Mouse (Mus musculus): ENCODE measurements at regions not wholly inside any gene's neighbourhood (a gene's known extent, or its start where the extent isn't known, plus 50 kb on each side); places are given as distances from the start of the nearest gene placed in this dataset.

DNA sequence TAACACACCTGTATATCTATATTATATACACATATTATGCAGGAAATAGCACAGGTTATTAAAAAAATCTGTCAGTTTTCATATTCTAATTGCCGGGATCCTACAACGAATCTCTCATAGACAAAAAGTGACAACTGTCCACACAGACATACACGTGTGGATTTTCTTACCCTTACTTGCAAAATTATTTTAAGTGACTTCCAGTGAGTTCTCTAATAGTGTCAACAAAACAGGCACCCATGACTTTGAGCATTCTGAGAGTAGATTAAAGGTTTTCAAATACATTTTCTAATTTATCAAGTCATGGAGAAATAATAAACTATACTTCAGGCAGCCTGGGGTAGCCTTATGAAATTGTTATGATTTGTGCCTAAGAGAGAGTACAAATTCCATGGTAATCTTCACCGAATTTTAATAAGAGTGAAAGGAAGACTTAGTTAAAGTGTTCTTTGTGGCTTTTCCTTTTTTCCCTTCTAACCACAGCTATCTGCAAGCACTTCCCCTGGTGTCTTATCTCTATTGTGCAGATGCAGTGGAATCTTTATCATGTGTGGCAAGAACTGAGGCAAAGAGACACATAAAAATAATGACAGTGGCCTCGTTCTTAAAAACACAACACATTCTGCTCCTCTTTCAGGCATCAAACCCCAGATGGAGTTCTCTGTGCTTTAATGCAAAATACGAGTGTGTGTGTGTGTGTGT is 373.8 kb upstream of the Slco3a1 start:
- 55% methylated on average over 6 of the region's 6 CpGs for WGBS
- TF ChIP-seq CTCF (IDR thresholded peaks at IDR 0.05; ENCODE audit: low read depth): no peak
- no peak for TF ChIP-seq EP300 (IDR thresholded peaks at IDR 0.05; ENCODE audit: low read depth)
- H3K4me1 ChIP-seq (ENCODE audit: control insufficient read depth, insufficient read depth): no peaks in the 10 kb centered on the region
- DNase-seq (ENCODE audit: low spot score) (no peak), ATAC-seq (ENCODE audit: insufficient read depth, low read depth) (no peak)
- no peak overlapping the region for H3K9ac ChIP-seq (replicated peaks; ENCODE audit: low read depth, low read length)
- no peak overlapping the region for H3K4me2 ChIP-seq (ENCODE audit: low read depth, low read length)
- H3K27me3 ChIP-seq (ENCODE audit: control insufficient read depth, insufficient read depth, low read length): no peaks in the 10 kb centered on the region
- H3K9me3 ChIP-seq (replicated peaks; ENCODE audit: control insufficient read depth, low read length): no peaks in the 10 kb centered on the region
- H3K27ac ChIP-seq (ENCODE audit: low read depth): no peak overlapping the region
- no peak overlapping the region for H3K4me3 ChIP-seq (ENCODE audit: low read depth, low read length)
- H3K36me3 ChIP-seq (replicated peaks; ENCODE audit: control insufficient read depth, insufficient read depth, low read length): no peaks in the 10 kb centered on the region

DNA sequence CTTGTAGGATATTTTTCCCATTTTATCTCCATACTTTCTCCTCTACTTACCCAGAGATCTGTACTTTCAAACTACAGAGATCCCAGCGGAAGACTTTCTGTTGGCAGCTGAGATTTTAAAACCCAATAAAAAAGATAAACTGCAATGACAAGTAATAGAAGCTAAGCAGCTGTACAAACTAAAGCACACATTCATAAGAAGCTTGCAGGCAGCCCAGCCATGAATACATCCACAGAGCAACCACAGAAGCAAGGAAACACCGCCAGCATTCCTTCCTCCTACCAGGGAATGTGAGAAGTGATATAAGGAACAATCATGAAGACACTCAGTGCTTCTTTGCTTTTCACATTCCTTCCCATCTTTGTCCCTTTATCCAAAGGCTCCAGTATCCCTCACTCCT is 372.1 kb upstream of the Slco3a1 start:
- DNase-seq (ENCODE audit: low spot score) (no peak), ATAC-seq (ENCODE audit: insufficient read depth, low read depth) (no peak)
- H3K27me3 ChIP-seq (ENCODE audit: control insufficient read depth, insufficient read depth, low read length): no peaks in the 10 kb centered on the region
- WGBS: 50% methylated on average over 2 of the region's 2 CpGs
- no peaks in the 10 kb centered on the region for H3K4me1 ChIP-seq (ENCODE audit: control insufficient read depth, insufficient read depth)
- no peak overlapping the region for H3K9ac ChIP-seq (replicated peaks; ENCODE audit: low read depth, low read length)
- no peak overlapping the region for H3K4me2 ChIP-seq (ENCODE audit: low read depth, low read length)
- H3K27ac ChIP-seq (ENCODE audit: low read depth): no peak overlapping the region
- no peaks in the 10 kb centered on the region for H3K36me3 ChIP-seq (replicated peaks; ENCODE audit: control insufficient read depth, insufficient read depth, low read length)
- TF ChIP-seq CTCF (IDR thresholded peaks at IDR 0.05; ENCODE audit: low read depth): no peak
- no peak for TF ChIP-seq EP300 (IDR thresholded peaks at IDR 0.05; ENCODE audit: low read depth)
- no peaks in the 10 kb centered on the region for H3K9me3 ChIP-seq (replicated peaks; ENCODE audit: control insufficient read depth, low read length)
- no peak overlapping the region for H3K4me3 ChIP-seq (ENCODE audit: low read depth, low read length)

DNA sequence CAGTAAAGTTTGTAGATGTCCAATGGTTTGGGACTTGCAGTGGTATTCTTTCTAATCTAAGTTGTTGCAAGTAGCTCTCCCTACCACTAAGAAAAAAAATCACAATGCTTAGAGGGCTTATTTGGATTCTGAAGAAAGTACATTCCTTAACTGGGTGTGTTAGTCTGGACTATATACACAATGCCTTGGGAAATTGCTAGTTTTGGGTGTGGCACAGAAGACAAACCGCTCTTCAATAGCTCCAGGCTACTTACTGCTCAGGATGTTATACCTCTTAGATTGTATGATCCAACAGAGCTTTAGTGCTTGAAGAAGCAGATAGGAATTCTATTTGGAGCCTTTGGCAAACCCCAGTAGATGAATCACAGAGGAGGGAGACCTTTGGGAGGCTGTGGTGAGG is 369.6 kb upstream of the Slco3a1 start:
- TF ChIP-seq CTCF (IDR thresholded peaks at IDR 0.05; ENCODE audit: low read depth): no peak
- TF ChIP-seq EP300 (IDR thresholded peaks at IDR 0.05; ENCODE audit: low read depth): no peak
- Histone ChIP-seq H3K9me3 (replicated peaks; ENCODE audit: control insufficient read depth, low read length) (no peaks in the 10 kb centered on the region), H3K4me2 (ENCODE audit: low read depth, low read length) (no peak overlapping the region), H3K4me3 (ENCODE audit: low read depth, low read length) (no peak overlapping the region), H3K27me3 (ENCODE audit: control insufficient read depth, insufficient read depth, low read length) (no peaks in the 10 kb centered on the region), H3K4me1 (ENCODE audit: control insufficient read depth, insufficient read depth) (no peaks in the 10 kb centered on the region), H3K27ac (ENCODE audit: low read depth) (no peak overlapping the region), H3K9ac (replicated peaks; ENCODE audit: low read depth, low read length) (no peak overlapping the region), H3K36me3 (replicated peaks; ENCODE audit: control insufficient read depth, insufficient read depth, low read length) (no peaks in the 10 kb centered on the region)
- DNase-seq (ENCODE audit: low spot score) (no peak), ATAC-seq (ENCODE audit: insufficient read depth, low read depth) (no peak)
- 76% methylated on average over 1 of the region's 1 CpGs for WGBS

DNA sequence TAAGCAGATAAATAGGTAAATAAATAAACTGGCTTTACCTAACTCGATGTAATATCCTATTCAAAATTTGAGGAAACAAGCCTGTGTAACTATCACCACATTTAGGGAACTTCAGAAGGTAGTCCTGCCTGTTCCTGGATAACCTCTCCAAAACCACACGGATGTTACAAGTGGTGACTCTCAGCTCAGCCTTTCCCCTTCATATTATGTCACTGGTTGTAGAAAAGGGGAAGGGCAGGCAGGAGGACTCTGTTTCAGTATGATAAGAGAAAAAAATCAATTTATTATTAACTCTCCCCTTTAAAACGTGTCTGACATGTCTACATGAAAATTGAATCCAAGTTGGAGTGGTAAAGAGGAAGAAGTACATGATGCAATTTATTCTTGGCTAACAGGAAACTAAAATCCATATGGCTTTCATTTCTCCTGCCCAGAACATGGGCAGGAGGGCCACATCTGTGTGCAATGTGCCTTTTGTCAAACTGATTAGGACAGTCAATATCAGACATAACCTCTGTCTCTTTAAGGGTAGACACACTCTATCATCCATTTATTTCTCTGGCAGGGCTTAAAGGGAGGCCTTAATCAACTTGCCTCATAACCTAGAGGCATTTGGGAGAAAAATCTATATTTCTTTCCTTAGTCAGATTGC is 353.9 kb upstream of the Slco3a1 start:
- no peak for ATAC-seq (ENCODE audit: insufficient read depth, low read depth)

DNA sequence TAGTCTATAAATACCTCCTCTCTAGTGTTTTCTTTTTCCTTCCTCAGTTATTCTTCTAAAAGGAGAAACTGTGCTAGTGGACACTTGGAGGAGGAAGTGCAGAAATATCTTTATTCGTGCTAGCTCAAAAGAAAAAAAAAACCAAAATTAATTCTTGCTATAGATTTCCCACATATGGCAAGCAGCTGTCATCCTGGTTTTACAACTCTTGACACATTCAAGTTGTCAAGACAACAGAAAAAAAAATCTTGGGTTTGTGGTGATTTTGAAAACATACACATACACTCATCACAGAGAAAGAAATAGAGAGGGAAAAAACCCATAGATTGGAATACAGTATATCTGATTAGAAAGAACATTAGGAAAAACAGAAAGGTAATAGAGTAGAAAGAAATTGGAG is 352.8 kb upstream of the Slco3a1 start:
- TF ChIP-seq EP300 (IDR thresholded peaks at IDR 0.05; ENCODE audit: low read depth): no peak
- no peak for TF ChIP-seq CTCF (IDR thresholded peaks at IDR 0.05; ENCODE audit: low read depth)
- no peaks in the 10 kb centered on the region for H3K9me3 ChIP-seq (replicated peaks; ENCODE audit: control insufficient read depth, low read length)
- 64% methylated on average over 1 of the region's 1 CpGs for WGBS

More for the DNA sequence above, 353.9 kb upstream of the Slco3a1 start:
- Histone ChIP-seq H3K4me1 (ENCODE audit: control insufficient read depth, insufficient read depth) (no peaks in the 10 kb centered on the region), H3K9me3 (replicated peaks; ENCODE audit: control insufficient read depth, low read length) (no peaks in the 10 kb centered on the region), H3K9ac (replicated peaks; ENCODE audit: low read depth, low read length) (no peak overlapping the region), H3K4me2 (ENCODE audit: low read depth, low read length) (no peak overlapping the region), H3K27me3 (ENCODE audit: control insufficient read depth, insufficient read depth, low read length) (no peaks in the 10 kb centered on the region), H3K36me3 (replicated peaks; ENCODE audit: control insufficient read depth, insufficient read depth, low read length) (no peaks in the 10 kb centered on the region), H3K27ac (ENCODE audit: low read depth) (no peak overlapping the region), H3K4me3 (ENCODE audit: low read depth, low read length) (no peak overlapping the region)
- no peak for TF ChIP-seq CTCF (IDR thresholded peaks at IDR 0.05; ENCODE audit: low read depth)
- no peak for TF ChIP-seq EP300 (IDR thresholded peaks at IDR 0.05; ENCODE audit: low read depth)
- WGBS: 46% methylated on average over 3 of the region's 3 CpGs
- no peak for DNase-seq (ENCODE audit: low spot score)

More for the DNA sequence above, 352.8 kb upstream of the Slco3a1 start:
- ATAC-seq (ENCODE audit: insufficient read depth, low read depth) (no peak), DNase-seq (ENCODE audit: low spot score) (no peak)
- no peak overlapping the region for H3K4me3 ChIP-seq (ENCODE audit: low read depth, low read length)
- H3K4me2 ChIP-seq (ENCODE audit: low read depth, low read length): no peak overlapping the region
- H3K4me1 ChIP-seq (ENCODE audit: control insufficient read depth, insufficient read depth): no peaks in the 10 kb centered on the region
- no peak overlapping the region for H3K9ac ChIP-seq (replicated peaks; ENCODE audit: low read depth, low read length)
- no peaks in the 10 kb centered on the region for H3K36me3 ChIP-seq (replicated peaks; ENCODE audit: control insufficient read depth, insufficient read depth, low read length)
- no peak overlapping the region for H3K27ac ChIP-seq (ENCODE audit: low read depth)
- H3K27me3 ChIP-seq (ENCODE audit: control insufficient read depth, insufficient read depth, low read length): no peaks in the 10 kb centered on the region
